Mouse (Mus musculus) layer of hippocampus, adult 11-12 months (tissue): ENCODE data around the gene Tor1b.

Source experiments
- DNase-seq: peaks from one replicate; pipeline ENCODE4 v3.0.0; 2022; ENCODE audit warnings: low spot score

Gene Tor1b

DNA sequence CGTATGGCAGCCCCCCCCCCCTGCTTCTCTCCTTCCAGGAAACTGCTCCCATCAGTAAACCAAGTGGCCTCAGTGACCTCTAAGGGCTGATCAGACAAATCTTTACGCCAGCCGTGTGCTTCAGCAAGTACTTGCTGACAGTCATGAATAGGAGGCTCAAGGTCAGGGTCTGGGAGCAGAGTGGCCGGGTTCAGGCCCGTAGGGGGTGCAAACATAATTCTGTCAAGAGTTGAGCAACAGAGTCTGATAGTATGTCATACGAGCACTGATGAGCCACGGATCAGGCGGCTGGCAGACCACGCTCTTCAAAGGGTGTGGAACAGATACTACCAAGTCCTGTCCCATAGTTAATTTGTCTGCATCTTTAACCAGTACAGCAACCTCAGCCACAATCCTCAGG, 37.5 kb downstream of the Tor1b start:
- DNase-seq, result no peak

DNA sequence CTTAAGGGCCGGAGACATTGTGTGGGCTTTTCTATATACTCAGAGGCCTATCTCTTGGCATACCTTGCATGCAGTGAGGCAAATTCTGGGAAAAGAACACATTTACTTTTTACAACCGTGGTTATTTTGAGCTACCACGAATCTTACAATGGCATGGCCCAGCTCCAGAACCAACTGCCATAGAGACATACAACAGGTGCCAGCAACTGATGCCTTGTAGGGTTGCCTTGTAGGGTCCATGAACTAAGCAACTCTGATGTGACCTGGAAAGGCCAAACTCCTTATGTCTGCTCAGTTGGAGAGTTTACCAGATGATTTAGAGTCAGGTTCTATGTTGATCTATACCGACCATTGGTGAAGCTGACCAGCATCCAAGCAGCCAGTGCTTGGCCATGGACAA, 42.1 kb downstream of the Tor1b start:
- DNase-seq, result no peak

DNA sequence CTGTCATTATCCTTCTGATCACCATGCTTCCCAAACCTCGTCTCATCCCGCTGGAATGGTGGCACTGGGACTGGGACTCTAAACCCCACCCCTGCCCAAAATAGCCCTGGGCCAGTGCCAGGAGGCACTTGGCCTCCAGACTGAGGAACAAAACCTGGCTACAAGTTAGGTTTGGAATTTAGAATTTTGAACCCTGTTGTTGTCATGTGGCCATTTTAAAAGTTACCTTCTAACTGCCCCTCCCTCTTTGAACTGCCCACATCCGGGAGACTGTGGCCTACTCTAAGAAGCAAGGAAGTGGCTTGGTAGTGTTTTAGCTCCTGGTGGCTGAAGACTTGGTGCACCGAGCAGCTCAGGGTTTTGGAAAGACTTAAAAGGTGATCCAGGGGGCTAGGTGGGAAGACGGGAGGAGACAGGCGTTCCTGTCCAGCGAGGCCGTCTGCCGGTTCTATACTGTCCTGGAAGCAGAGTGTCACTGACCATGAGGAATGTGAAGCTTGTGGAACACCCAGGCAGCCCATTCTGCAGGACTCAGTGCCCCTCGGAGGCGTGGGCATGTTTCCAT, 42.8 kb downstream of the Tor1b start:
- DNase-seq, result no peak

DNA sequence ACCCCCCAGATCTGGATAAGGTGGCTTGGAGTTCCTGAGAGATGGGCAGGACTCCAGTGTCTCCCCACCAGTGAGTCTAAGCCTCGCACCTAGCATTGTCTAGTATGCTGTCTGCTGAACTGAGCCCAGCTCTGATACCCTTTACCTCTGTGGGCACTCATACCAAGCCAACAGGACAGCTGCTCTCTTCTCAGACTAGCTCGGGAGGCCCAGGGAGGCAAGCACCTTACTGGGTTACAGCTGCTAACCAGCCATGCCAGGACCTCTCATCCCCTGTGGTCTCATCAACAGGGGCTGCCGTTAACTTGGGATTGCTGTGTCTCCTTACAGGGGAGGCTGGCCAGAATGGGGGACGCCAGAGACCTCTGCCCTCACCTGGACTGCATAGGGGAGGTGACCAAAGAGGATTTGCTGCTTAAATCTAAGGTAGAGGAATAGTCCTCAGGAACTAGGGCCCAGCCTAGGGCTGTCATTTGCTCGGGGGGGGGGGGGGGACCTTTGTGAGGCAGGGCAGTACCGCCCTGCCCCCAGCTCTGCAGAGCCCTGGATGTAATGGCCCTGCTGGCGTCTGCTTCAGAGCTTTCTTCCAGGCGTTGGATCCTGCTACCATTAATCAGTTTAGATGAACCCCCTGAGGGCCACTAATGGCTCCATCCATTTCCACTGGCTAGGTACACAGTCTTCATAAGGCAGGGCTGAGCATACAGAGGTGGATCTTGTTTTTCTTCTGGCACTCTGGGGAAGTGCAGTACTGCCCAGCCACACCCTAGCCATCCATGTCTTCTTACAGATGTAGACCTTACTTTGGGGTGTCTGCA, 45.9 kb downstream of the Tor1b start:
- DNase-seq, result no peak

DNA sequence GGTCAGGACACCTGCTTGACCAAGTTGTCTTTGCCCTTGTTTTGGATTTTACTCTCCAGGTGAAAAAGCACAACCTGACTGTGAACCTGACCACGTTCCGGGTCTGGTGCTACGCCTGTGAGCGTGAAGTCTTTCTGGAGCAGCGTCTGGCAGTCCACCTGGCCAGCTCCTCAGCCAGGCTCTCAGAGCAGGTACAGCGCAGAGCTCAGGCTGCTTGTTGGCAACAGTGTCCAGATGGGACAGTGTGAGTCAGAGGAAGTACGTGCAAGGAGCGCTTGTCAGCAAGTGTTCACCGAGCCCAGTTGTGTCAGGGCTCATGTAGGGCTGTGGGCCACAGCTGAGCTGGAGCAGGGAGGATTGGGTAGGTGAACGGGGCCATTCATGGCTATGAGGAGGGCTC, 50.1 kb downstream of the Tor1b start:
- no peak for DNase-seq

DNA sequence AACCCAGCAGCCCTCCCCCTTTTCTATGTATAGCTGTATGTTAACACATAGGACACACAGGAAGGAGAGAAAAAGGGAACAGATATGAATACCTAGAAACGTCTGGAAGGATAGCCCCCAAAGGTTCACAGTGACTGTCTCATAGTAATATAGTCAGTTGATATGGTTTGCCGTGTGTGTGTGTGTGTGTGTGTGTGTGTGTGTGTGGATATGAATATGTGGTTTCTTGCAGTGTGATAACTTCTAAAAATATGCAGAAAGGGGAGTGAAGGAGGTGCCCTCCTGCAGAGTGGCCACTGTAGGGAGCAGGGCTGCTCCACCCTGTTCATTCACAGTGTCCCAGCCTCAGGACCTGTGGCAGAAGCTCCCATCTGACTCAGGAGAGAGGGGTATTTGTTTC, 52.7 kb downstream of the Tor1b start:
- no peak for DNase-seq

DNA sequence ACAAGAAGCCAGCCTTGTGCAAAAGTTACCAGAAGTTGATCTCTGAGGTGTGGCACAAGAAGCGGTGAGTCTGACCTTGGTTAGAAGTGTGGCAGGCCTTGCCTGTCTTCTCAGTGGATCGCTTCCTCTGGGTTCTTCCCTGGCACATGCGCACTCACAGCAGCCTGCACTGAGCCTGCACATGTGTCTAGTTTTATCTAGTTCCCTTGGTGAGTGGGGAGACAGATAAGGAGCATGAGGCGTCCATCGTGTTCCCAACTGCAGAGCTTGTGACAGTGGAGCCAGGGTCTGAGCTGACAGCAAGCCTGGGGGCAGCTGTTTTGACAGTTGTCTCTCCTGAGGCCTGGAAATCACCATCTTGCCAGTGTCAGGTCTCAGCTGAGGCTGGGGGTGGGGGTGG, 53.7 kb downstream of the Tor1b start:
- no peak for DNase-seq

DNA sequence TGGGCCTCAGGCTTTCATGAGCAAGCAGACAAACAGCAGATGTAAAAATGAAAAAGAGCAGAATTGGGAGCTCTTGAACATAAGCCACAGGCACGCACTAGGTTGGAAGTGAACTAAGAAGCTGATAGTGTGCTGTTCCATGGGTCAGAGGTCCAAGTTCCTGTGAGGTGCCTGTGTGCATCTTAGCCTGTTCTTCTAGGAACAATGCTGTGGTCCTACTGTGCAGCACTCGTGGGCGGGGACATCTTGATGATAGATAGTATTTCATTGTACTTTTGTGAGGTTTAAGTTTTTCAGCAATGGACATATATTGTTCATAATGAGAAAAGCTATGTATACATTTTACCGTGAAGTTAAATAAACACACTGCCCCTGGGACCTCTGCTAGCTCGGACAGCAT, 54.4 kb downstream of the Tor1b start:
- DNase-seq, result no peak
